Mouse (Mus musculus) cortical plate, adult 2 months (tissue): ENCODE measurements around the gene Fam208a. TPM values are rescaled to one million over a fixed set of nuclear protein-coding genes. Genes with fewer than 3 reads are reported as not detected.

Experiments
- H3K27ac ChIP-seq: fragments of 200-500 bp; 2 replicates; pipeline ENCODE4 v1.5.1; 2012; ENCODE audit warnings: low read length, control low read depth, inconsistent platforms; ENCODE audit not compliant: insufficient read depth
- H3K4me1 ChIP-seq: fragments of 200-500 bp; 2 replicates; pipeline ENCODE4 v1.6.1; 2011; ENCODE audit warnings: low read length; ENCODE audit not compliant: control insufficient read depth, insufficient read depth
- H3K4me3 ChIP-seq: fragments of 200-500 bp; 2 replicates; pipeline ENCODE4 v1.5.1; 2011; ENCODE audit warnings: mild to moderate bottlenecking, low read length, control low read depth; ENCODE audit not compliant: insufficient read depth
- CTCF ChIP-seq: fragments of 200-500 bp; IDR thresholded peaks from 2 replicates; pipeline ENCODE4 v1.5.1; 2011; ENCODE audit warnings: mild to moderate bottlenecking, control low read depth, low read length; ENCODE audit not compliant: insufficient read depth; ENCODE audit errors: extremely low read depth
- POLR2A ChIP-seq: fragments of 200-500 bp; IDR thresholded peaks from 2 replicates; pipeline ENCODE4 v1.6.1; 2011; ENCODE audit warnings: mild to moderate bottlenecking, low read length, control low read depth; ENCODE audit not compliant: insufficient read depth; ENCODE audit errors: extremely low read depth
- polyA plus RNA-seq: library from polyadenylated mRNA; depleted of rRNA; stranded (reverse); fragments of >200 nt; gene quantifications from 2 replicates; pipeline ENCODE4 v1.2.3, GENCODE M21; 2012; rRNA removed

Fam208a gene
- 27.3 and 27.7 TPM in 2 replicates for polyA plus RNA-seq

GRCm38 (mm10) chr14:27428573-27428972 is at the start of gene Fam208a:
Fam208a (plus strand) TSS chr14:27428834.
- Histone ChIP-seq H3K4me3 (peak within 1 kb of the TSS; percentile 46), H3K27ac (peak within 1 kb of the TSS; percentile 98), H3K4me1 (no peaks in the 10 kb centered on the region)
- peak; percentile 57 for TF ChIP-seq POLR2A
- TF ChIP-seq CTCF = no peak

- no peak for TF ChIP-seq CTCF
- no peak for TF ChIP-seq POLR2A
- Histone ChIP-seq H3K4me3 (no peak overlapping the region), H3K27ac (no peak overlapping the region), H3K4me1 (no peaks in the 10 kb centered on the region)
Measured at GRCm38 (mm10) chr14:27379404-27379803, 49.2 kb upstream of the Fam208a start.

GRCm38 (mm10) chr14:27381459-27381858 is 47.2 kb upstream of the Fam208a start:
- TF ChIP-seq POLR2A (no peak), CTCF (no peak)
- Histone ChIP-seq H3K4me1 (no peaks in the 10 kb centered on the region), H3K27ac (no peak overlapping the region), H3K4me3 (no peak overlapping the region)

GRCm38 (mm10) chr14:27383321-27383830 is 45.3 kb upstream of the Fam208a start:
- Histone ChIP-seq H3K4me1 (no peaks in the 10 kb centered on the region), H3K4me3 (no peak overlapping the region), H3K27ac (no peak overlapping the region)
- TF ChIP-seq CTCF (no peak), POLR2A (no peak)

GRCm38 (mm10) chr14:27384143-27384542 is 44.5 kb upstream of the Fam208a start:
- TF ChIP-seq CTCF = no peak
- no peak for TF ChIP-seq POLR2A
- H3K4me1 ChIP-seq = no peaks in the 10 kb centered on the region
- H3K27ac ChIP-seq = no peak overlapping the region
- no peak overlapping the region for H3K4me3 ChIP-seq

GRCm38 (mm10) chr14:27388616-27389015 is 40.0 kb upstream of the Fam208a start:
- Histone ChIP-seq H3K27ac (no peak overlapping the region), H3K4me1 (peaks cover 1% of the 10 kb centered on the region; the same call in 1 of the 2 replicates), H3K4me3 (no peak overlapping the region)
- TF ChIP-seq CTCF (no peak), POLR2A (no peak)

GRCm38 (mm10) chr14:27389722-27390121 is 38.9 kb upstream of the Fam208a start:
- H3K4me3 ChIP-seq = no peak overlapping the region
- H3K4me1 ChIP-seq = peaks cover 1% of the 10 kb centered on the region; the same call in 1 of the 2 replicates
- TF ChIP-seq CTCF = no peak
- no peak for TF ChIP-seq POLR2A
- H3K27ac ChIP-seq = no peak overlapping the region

- no peak overlapping the region for H3K4me3 ChIP-seq
- TF ChIP-seq CTCF (no peak), POLR2A (no peak)
Measured at GRCm38 (mm10) chr14:27390663-27391062, 38.0 kb upstream of the Fam208a start.

GRCm38 (mm10) chr14:27391776-27392308 is 36.8 kb upstream of the Fam208a start:
- Histone ChIP-seq H3K27ac (0 out of 2 replicates have a peak overlapping the region, but pooled peaks have one; percentile 37), H3K4me1 (peaks cover 1% of the 10 kb centered on the region; the same call in 1 of the 2 replicates), H3K4me3 (no peak overlapping the region)
- TF ChIP-seq POLR2A = no peak

More at GRCm38 (mm10) chr14:27390663-27391062, 38.0 kb upstream of the Fam208a start:
- Histone ChIP-seq H3K27ac (no peak overlapping the region), H3K4me1 (peaks cover 1% of the 10 kb centered on the region; the same call in 1 of the 2 replicates)

- Histone ChIP-seq H3K4me1 (peaks cover 1% of the 10 kb centered on the region; the same call in 1 of the 2 replicates), H3K27ac (no peak overlapping the region), H3K4me3 (no peak overlapping the region)
- 0 out of 2 replicates have a peak, but pooled peaks have one; percentile 23 for TF ChIP-seq CTCF
- no peak for TF ChIP-seq POLR2A
Measured at GRCm38 (mm10) chr14:27392660-27393059, 36.0 kb upstream of the Fam208a start.

GRCm38 (mm10) chr14:27393806-27394205 is 34.8 kb upstream of the Fam208a start:
- peaks cover 1% of the 10 kb centered on the region; the same call in 1 of the 2 replicates for H3K4me1 ChIP-seq
- H3K27ac ChIP-seq = no peak overlapping the region
- H3K4me3 ChIP-seq = no peak overlapping the region
- TF ChIP-seq POLR2A (no peak), CTCF (no peak)
